Mouse (Mus musculus) right cerebral cortex, postnatal 10 days (tissue): ENCODE measurements around the gene Uox.

Source experiments
- DNase-seq, 2 experiments: peaks; one replicate each; pipeline ENCODE4 v3.0.0; 2021; ENCODE audit warnings: low spot score in 2 of 2

The Uox gene

DNA sequence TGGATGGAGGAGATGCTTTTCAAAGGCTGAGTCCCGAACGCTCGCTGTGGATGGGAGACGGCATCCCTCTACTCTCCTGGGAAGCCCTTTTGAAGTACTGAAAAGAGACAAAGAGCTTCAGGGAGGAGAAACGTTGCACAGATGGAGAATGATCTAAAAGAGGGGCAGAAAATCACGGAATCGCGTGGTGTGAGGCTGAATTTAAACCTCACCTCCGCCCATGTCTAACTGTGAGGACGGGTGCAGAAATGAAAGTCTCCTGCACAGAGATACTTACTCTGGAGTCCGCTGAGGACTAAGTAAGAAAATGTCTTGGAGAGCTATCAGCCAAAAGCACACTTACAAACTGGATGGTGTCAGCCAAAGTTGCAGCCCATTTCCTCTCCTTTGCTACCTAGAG is 51.7 kb downstream of the Uox start:
- peak; percentile 45 to 63 for DNase-seq

DNA sequence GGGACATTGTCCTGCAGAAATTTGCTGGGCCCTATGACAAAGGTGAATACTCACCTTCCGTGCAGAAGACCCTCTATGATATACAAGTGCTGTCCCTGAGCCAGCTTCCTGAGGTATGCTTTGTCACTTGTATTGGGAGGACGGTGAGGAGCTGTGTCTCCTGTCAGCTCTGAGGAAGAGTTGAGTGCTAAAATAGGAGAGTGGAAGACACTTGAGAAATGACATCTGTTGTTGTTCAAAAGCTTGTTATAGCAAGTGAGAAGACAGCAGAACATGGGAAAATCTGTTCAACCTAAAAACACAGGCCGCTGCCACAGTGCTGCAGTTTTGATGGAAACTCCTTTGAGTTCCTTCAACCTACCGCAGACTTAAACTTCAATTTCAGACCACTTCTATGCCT is 55.5 kb downstream of the Uox start:
- peak in 1 of 2 experiments; percentile 70 for DNase-seq

GRCm38 (mm10) chr3:146628227-146628982 is 58.2 kb downstream of the Uox start:
- no peak for DNase-seq

DNA sequence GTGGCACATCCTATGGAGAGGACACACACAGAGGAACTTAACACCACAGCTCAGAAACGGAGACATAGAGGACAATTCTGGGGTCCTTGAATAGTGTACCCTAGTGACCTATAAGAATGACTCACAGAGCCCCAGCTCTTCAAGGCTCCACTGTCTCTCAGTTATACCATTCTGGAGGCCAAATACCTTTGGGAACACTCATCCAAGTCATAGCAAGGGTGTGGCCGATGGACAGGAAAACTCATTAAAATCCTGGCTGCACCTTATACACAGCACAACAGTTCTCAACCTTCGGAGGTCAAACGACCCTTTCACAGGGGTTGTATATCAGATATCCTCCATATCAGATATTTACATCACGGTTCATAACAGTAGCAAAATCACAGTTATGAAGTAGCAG is 62.3 kb downstream of the Uox start:
- no peak for DNase-seq

- DNase-seq: peak in 1 of 2 experiments; percentile 44
Observed at GRCm38 (mm10) chr3:146641818-146642427, 71.7 kb downstream of the Uox start.

DNA sequence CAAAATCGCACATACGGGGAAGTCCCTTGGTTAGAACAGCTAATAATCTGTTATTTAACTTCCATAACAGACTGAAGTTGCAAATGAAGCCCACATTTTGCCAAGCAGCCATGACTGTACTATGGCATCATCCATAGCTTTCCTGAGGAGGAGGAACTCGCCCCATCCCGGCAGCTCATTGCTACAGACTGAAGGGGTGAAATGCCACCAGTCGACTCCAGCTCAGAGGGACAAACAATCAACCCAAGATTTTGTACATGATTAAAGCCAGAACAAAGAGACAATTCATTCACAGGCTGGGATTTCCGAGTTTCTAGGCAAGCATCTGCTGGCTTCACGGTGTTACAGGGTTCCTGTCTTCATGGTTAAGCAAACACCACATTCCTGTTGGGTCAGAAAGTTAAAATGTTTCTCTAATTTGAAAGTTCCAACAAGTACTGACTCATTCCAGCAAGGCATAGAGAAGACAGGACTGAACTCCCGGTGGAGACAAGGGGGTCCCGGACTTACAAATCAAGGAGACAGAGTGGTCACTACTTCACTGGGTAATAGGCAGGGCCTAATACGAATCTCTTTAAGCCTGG is 79.2 kb downstream of the Uox start:
- DNase-seq: no peak

DNA sequence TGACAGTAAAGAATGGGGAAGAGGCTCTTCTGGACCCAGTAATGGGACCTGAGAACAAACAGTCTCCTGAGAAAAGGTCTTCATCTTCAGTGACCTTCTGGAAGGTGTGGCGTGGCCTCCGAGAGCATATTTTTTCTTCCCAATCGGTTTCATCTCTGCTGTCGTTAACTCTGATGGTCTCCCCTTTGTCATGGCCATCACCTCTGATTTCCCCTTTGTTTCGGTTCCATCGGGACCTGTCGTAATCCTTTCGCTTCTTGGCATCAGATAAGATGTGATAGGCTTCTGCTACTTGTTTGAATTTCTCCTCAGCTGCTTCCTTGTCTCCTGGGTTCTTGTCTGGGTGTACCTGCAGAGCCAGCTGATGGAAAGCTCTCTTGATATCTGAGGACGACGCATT is 80.5 kb downstream of the Uox start:
- no peak for DNase-seq

DNA sequence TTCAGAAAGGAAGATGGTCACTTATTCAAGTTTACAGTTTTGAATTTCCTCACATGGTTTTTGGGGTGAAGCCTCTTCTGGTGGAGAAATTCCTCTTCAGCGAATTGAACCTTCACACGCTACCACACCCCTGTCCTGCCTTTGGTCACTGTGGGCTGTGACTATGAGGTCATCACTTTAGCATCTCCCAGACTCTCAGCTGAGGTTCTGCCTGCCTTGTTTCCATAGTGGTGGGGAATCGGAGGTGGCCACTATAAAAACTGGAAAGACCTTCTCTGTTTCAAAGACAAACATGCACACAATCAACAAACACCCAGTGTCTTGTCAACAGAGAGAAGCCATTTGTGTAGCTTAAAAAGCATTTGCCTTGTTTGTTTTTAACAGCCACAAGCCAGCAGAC is 81.0 kb downstream of the Uox start, which contains the start of gene 4930503B20Rik:
Gene 4930503B20Rik, minus strand, starts transcription at position 101 of the 400 bp plus-strand sequence.
- no peak for DNase-seq

DNA sequence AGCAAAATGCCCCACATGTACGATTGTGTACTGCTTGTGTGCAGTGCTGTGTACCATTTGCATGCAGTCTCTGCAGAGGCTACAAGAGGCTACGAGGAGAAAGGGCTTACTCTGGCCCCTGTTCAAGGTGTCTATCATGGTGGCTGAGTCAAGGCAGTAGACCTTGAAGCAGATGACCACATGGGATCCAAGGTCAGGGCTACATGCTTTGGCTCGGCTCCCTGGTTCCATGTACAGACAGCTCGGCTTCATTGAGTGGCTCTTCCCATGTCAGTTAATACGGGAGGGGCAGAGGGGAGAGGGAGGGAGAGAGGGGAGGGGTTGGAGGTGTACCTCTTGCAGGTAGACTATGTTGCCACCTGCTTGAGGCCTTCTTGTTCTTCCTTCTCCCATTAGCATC is 82.2 kb downstream of the Uox start:
- no peak for DNase-seq

- no peak for DNase-seq
Observed at GRCm38 (mm10) chr3:146653692-146654091, 83.5 kb downstream of the Uox start.

GRCm38 (mm10) chr3:146655111-146655577 is 84.9 kb downstream of the Uox start:
- DNase-seq: no peak

GRCm38 (mm10) chr3:146657433-146657832 is 87.2 kb downstream of the Uox start:
- no peak for DNase-seq

GRCm38 (mm10) chr3:146658061-146658639 is 87.9 kb downstream of the Uox start:
- no peak for DNase-seq

DNA sequence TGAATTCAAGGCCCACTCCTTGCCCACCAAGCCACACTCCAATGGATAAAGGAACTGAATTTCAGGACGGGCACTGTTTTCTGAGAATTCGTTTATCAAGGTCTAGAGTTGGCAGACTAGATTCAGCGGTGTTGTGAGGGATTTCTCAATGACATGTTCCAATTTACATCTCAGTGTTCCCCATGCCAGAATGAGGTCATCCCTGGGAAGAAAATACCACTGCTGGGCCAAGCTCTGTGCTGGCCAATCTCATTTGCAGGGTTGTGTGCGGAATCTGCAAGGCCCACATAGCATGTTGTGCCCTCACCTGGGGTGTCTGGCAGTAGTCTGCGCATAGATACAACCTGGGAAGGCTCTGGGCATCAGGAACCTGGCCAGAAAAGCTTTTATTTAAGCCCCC is 89.1 kb downstream of the Uox start:
- no peak for DNase-seq

GRCm38 (mm10) chr3:146661001-146661400 is 90.8 kb downstream of the Uox start:
- DNase-seq: peak in 1 of 2 experiments; percentile 49

DNA sequence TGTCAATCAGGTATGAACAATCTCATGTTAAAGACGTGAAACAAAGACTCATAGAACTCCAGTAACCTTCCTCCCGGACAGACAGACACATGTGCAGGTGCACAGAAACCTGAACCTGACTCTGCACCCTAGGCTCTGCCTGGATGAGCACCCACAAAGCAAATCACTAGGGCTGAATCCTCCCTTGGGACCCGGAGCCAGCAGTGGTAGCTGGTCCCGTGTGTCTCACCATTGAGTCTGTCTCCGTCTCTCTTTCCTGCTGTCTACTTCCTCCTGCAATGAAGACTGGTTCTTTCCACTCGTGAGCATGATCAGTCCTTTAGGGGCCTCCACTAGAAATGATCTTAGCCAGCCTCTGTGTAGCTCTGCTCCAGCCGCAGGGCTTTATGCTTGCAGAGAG is 91.7 kb downstream of the Uox start:
- DNase-seq: no peak

DNA sequence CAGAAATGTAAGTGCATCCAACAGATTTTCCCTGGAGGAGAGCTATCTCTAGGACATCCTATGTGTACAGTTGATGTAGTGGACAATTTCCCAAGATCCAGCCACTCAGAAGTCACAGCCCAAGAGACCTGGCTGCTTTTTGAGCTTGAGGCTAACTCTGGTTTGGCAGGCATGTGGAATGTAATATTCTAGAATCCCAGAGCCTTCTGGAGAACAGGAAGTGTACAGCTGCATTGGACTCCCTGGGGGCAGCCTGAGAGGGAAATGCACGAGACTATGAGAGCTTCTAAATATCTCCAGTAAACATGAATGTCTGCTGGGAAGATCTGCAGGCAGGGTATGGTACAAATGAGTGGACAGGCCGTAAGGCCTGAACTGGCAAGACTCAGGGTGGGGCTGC is 100.9 kb downstream of the Uox start:
- no peak for DNase-seq

DNA sequence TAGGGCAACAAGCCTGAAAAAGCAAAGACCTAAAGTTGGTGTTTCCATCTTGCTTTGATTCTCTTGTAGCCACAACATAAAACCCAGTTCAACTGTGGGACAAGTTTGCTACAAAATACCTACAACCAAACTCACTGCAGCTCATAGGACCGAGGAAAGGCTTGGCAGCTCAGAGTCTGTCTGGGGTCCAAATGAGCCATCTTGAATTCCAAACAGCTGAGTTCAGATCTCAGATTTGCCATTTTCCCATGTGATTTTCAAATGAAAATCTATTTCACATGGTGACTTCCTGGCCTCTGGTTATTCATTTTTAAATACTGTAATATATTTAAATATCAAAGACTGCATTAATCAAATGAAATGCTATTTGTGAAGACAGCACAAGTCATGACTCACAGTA is 104.9 kb downstream of the Uox start:
- DNase-seq: no peak

GRCm38 (mm10) chr3:146676193-146676592 is 106.0 kb downstream of the Uox start:
- no peak for DNase-seq

- peak in 1 of 2 experiments; percentile 20 for DNase-seq
Observed at GRCm38 (mm10) chr3:146679646-146680045, 109.4 kb downstream of the Uox start.

DNA sequence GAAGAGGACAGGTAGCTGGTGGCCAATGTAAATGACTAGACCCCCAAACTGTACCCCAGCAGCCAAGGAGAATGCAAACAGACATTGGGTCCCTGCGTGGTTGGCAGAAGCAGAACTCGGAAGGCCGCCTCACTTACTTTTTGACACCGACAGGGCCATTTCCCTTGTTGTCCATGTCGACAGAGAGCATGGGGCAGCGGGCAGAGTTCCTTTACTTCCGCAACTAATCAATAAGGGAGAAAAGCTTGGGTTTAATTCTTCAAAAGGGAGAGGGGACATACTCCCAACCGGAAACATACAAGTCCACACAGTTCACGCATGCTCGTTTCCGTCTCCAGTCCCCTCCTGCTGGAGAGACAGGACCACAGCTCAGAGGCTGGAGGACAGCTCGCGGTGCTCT is 110.4 kb downstream of the Uox start:
- peak in 1 of 2 experiments; percentile 20 for DNase-seq

DNA sequence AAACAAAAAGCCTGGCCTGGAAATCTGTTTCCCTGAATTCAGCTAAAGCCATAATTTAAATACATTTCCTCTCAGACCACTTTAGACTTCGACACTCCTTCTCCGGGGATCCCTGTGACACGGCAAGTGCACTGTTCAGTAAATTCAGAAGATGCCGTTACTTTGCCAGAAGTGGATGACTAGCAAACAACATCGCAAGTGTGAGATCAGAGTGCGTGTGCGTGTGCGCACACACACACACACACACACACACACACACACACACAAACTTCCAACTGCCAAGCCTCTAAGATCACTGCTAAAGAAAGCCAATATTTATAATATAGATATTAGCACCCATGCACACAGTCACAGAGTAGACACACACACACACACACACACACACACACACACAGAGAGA is 111.5 kb downstream of the Uox start:
- DNase-seq: no peak
